Mouse (Mus musculus) forebrain, embryonic 12.5 days (tissue): ENCODE results near the gene Atg4b. TPM values are rescaled to one million over a fixed set of nuclear protein-coding genes. Genes with fewer than 3 reads are reported as not detected.
A peak's percentile ranks its signal among the peaks of the same experiment; 100 is the strongest.

Experiments used
- ATAC-seq: fragments of 200-750 bp; cut with Nextera tagmentation; 2 replicates; pipeline ENCODE4 v1.8.0; 2017; ENCODE audit warnings: moderate TSS enrichment; ENCODE audit not compliant: low FRiP score
- H3K27ac ChIP-seq: fragments of 300-500 bp; sonication (generic); 2 replicates; pipeline ENCODE4 v1.5.1; 2016; ENCODE audit warnings: mild to moderate bottlenecking
- H3K27me3 ChIP-seq: fragments of 300-500 bp; sonication (generic); 2 replicates; pipeline ENCODE4 v1.6.1; 2016; ENCODE audit warnings: mild to moderate bottlenecking
- H3K36me3 ChIP-seq: fragments of 300-500 bp; sonication (generic); replicated peaks from 2 replicates; pipeline ENCODE4 v1.6.1; 2016; ENCODE audit warnings: mild to moderate bottlenecking
- H3K4me1 ChIP-seq: fragments of 300-500 bp; sonication (generic); 2 replicates; pipeline ENCODE4 v1.6.1; 2016
- H3K4me2 ChIP-seq: fragments of 300-500 bp; sonication (generic); 2 replicates; pipeline ENCODE4 v1.6.1; 2016; ENCODE audit warnings: mild to moderate bottlenecking, moderate library complexity
- H3K4me3 ChIP-seq: fragments of 300-500 bp; sonication (generic); replicated peaks from 2 replicates; pipeline ENCODE4 v1.5.1; 2016; ENCODE audit warnings: mild to moderate bottlenecking
- H3K9ac ChIP-seq: fragments of 300-500 bp; sonication (generic); 2 replicates; pipeline ENCODE4 v1.6.1; 2016; ENCODE audit warnings: mild to moderate bottlenecking
- H3K9me3 ChIP-seq: fragments of 300-500 bp; sonication (generic); 2 replicates; pipeline ENCODE4 v1.6.1; 2016
- WGBS: fragments of 180-500 bp; shearing (Covaris S2); methylation state at CpG from one replicate; pipeline ENCODE4 v1.1.7; 2016; 5-methylcytosine and 5-hydroxymethylcytosine counted together
- polyA plus RNA-seq: library from polyadenylated mRNA; unstranded; fragments of >200 nt; fragmentation: Nextera tagmentation; extraction: Ambion mirVana; gene quantifications from 2 replicates; pipeline ENCODE4 v1.2.1, GENCODE M21; 2016

The Atg4b gene
- polyA plus RNA-seq, 1 experiment from 2014 or later = 113 TPM

DNA sequence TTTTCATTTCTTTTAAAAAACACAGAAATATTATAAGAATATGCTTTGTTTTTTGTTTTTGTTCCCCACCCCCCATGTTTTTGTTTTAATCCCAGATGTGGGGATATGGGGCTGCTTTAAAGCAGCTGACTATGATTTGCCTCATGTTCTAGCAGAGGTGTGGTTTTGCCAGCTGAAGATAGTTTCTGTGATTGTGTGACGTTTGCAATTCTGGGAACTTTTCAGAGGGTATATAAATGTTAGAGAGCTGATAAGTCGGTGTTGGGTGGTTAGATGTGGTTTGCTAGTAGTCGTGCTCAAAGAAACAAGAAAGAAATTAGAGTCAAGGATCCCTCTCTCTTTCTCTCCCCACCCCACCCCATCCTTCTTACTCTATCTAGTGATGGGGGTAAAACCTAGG, 15.4 kb upstream of the Atg4b start:
- no peak for ATAC-seq

DNA sequence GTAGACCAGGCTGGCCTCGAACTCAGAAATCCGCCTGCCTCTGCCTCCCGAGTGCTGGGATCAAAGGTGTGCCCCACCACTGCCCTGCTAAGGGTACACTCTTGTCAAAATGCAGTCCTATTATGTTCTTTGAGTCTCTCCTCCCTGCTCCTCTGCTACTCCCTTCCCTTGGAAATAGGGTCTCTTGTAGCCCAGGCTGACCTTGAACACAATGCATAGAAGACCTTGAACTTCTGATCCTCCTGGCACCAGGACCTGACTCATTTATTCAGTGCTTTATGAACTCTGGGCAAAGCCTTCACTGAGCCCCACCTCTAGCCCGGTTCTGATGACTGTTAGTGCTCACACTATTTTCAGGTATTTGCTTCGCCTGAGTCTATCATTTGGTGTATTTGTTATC, 13.6 kb upstream of the Atg4b start:
- H3K9ac ChIP-seq = no peak overlapping the region
- no peak overlapping the region for H3K27ac ChIP-seq
- H3K4me2 ChIP-seq = no peak overlapping the region
- H3K27me3 ChIP-seq = no peaks in the 10 kb centered on the region
- H3K4me1 ChIP-seq = no peaks in the 10 kb centered on the region
- no peak overlapping the region for H3K4me3 ChIP-seq
- no peak for ATAC-seq
- 96% methylated on average over 5 of the region's 5 CpGs for WGBS
- H3K9me3 ChIP-seq = no peaks in the 10 kb centered on the region
- H3K36me3 ChIP-seq = 0 out of 2 replicates have a peak, but pooled peaks cover under 1% of the 10 kb centered on the region

More for the DNA sequence above, 15.4 kb upstream of the Atg4b start:
- Histone ChIP-seq H3K9me3 (no peaks in the 10 kb centered on the region), H3K27ac (no peak overlapping the region), H3K4me2 (no peak overlapping the region), H3K9ac (no peak overlapping the region), H3K4me1 (peaks cover 11% of the 10 kb centered on the region), H3K4me3 (no peak overlapping the region), H3K27me3 (no peaks in the 10 kb centered on the region), H3K36me3 (no peaks in the 10 kb centered on the region)
- 96% methylated on average over 3 of the region's 3 CpGs for WGBS

DNA sequence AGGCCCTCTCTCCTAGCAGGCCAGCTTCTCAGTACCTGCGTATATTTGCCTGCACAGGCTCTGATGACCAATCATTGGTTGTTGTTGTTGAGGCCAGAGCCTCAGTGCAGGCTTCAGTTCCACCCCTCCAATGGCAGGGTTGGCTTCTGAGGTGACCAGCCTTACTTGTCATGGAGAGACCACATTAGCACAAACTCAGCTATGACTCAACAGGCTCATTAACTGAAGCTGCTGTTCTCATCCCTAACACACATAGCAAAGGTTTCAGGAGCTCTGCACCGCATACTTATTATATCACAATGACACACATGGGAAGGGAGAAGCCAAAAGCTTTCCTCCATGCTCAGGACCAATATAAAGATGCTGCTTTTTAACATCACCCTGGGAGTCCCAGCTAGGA, 10.6 kb upstream of the Atg4b start:
- Histone ChIP-seq H3K36me3 (peaks cover 8% of the 10 kb centered on the region; the same call in 1 of the 2 replicates), H3K27me3 (no peaks in the 10 kb centered on the region), H3K4me2 (no peak overlapping the region), H3K9ac (no peak overlapping the region), H3K4me3 (no peak overlapping the region), H3K4me1 (no peaks in the 10 kb centered on the region), H3K9me3 (no peaks in the 10 kb centered on the region), H3K27ac (no peak overlapping the region)
- WGBS = 82% methylated on average over 2 of the region's 2 CpGs
- ATAC-seq = no peak

GRCm38 (mm10) chr1:93741987-93742386, 9.3 kb upstream of the Atg4b start:
- Histone ChIP-seq H3K4me3 (no peak overlapping the region), H3K9ac (no peak overlapping the region), H3K9me3 (no peaks in the 10 kb centered on the region), H3K4me1 (no peaks in the 10 kb centered on the region), H3K27ac (no peak overlapping the region), H3K27me3 (no peaks in the 10 kb centered on the region), H3K4me2 (no peak overlapping the region), H3K36me3 (peaks cover 8% of the 10 kb centered on the region; the same call in 1 of the 2 replicates)
- ATAC-seq = no peak
- 94% methylated on average over 4 of the region's 4 CpGs for WGBS

- Histone ChIP-seq H3K27me3 (no peaks in the 10 kb centered on the region), H3K4me1 (no peaks in the 10 kb centered on the region), H3K4me3 (no peak overlapping the region), H3K4me2 (no peak overlapping the region), H3K36me3 (peaks cover 8% of the 10 kb centered on the region; the same call in 1 of the 2 replicates), H3K9ac (no peak overlapping the region), H3K27ac (no peak overlapping the region), H3K9me3 (no peaks in the 10 kb centered on the region)
- ATAC-seq = no peak
These were observed 8.4 kb upstream of the Atg4b start for GRCm38 (mm10) chr1:93742910-93743309.

- no peaks in the 10 kb centered on the region for H3K4me1 ChIP-seq
- peaks cover 27% of the 10 kb centered on the region for H3K36me3 ChIP-seq
- H3K9ac ChIP-seq = no peak overlapping the region
- 97% methylated on average over 5 of the region's 5 CpGs for WGBS
- H3K27ac ChIP-seq = no peak overlapping the region
- no peak overlapping the region for H3K4me3 ChIP-seq
- no peaks in the 10 kb centered on the region for H3K9me3 ChIP-seq
- no peak overlapping the region for H3K4me2 ChIP-seq
- no peaks in the 10 kb centered on the region for H3K27me3 ChIP-seq
- ATAC-seq = no peak
These were observed 5.1 kb upstream of the Atg4b start for GRCm38 (mm10) chr1:93746179-93746578.

DNA sequence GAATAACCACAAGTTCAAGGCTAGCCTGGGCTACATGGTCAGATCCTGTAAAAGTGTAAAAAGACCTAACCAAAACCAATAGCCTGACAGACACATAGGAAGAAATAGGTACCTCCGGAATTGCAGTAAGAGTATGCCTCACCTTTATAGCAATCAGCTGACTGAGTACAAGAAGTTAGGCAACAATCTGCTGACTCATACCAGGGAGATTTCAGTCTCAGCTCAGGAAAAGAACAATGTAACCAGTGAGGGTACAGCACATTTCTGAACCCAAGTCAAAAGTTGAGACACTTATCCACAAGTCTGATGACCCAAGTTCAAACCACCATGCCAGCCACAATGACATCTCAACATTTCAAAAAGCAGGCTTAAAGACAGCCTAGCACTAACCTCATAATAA, 2.8 kb upstream of the Atg4b start:
- ATAC-seq = no peak
- no peak overlapping the region for H3K9ac ChIP-seq
- 96% methylated on average over 1 of the region's 1 CpGs for WGBS
- H3K9me3 ChIP-seq = no peaks in the 10 kb centered on the region
- no peak overlapping the region for H3K27ac ChIP-seq
- H3K36me3 ChIP-seq = peaks cover 23% of the 10 kb centered on the region
- H3K4me2 ChIP-seq = no peak overlapping the region
- peaks cover 9% of the 10 kb centered on the region for H3K4me1 ChIP-seq
- H3K27me3 ChIP-seq = no peaks in the 10 kb centered on the region
- no peak overlapping the region for H3K4me3 ChIP-seq

- H3K27me3 ChIP-seq = no peaks in the 10 kb centered on the region
- peak overlapping the region; percentile 84 for H3K9ac ChIP-seq
- H3K36me3 ChIP-seq = peaks cover 14% of the 10 kb centered on the region
- H3K4me3 ChIP-seq = peak overlapping the region; percentile 85
- peaks cover 31% of the 10 kb centered on the region for H3K4me1 ChIP-seq
- under 1% methylated on average over 59 of the region's 59 CpGs for WGBS
- peak overlapping the region; percentile 86 for H3K4me2 ChIP-seq
- H3K9me3 ChIP-seq = no peaks in the 10 kb centered on the region
- peak overlapping the region; percentile 90 for H3K27ac ChIP-seq
- peak; percentile 55 for ATAC-seq
These were observed 2.7 kb downstream of the Atg4b start for GRCm38 (mm10) chr1:93753911-93754572.

DNA sequence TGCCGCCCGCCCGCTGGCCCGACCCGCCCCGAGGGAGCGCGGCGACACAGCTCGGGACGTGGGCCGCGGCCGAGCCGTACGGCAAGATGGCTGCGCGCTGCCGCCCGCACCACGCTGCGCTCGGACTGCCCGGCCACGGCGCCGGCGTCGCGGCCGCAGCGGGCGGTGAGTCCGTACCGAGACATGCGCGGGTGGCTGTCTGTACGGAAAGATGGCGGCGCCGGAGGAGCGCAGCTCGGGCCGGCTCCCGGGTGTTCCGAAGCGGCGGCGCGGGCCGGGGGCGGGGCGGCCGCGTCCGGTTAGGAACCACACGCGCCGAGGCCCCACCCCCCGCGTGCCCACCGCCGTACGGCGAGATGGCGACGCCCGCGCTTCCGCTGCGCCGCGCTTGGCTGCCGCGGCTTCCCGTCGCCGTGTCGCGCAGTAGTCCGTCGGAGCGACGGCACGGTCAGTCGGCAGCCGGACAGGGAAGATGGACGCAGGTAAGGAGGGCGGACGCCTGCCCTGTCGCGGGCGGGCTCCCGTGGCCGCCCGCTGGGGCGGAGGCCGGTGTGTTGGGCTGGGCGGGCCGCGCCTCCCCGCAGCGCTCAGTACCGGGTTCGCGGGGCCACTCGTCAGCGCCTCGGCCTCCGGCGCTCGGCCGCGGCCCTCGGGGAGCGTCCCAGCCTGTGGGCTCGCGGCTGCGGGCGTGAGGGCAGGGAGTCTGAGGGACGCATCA, 3.4 kb downstream of the Atg4b start, which contains the start of gene Thap4:
TSS of gene Thap4 (minus strand) at position 292 of the 718 bp plus-strand sequence.
- Histone ChIP-seq H3K27ac (peak within 1 kb of the TSS; percentile 90), H3K27me3 (no peaks in the 10 kb centered on the region)

GRCm38 (mm10) chr1:93755291-93755610, 4.0 kb downstream of the Atg4b start:
- Histone ChIP-seq H3K4me1 (peaks cover 31% of the 10 kb centered on the region), H3K36me3 (peaks cover 2% of the 10 kb centered on the region), H3K9me3 (no peaks in the 10 kb centered on the region), H3K27ac (peak overlapping the region; percentile 90), H3K4me3 (peak overlapping the region; percentile 85), H3K4me2 (peak overlapping the region; percentile 86), H3K9ac (peak overlapping the region; percentile 84), H3K27me3 (no peaks in the 10 kb centered on the region)
- no peak for ATAC-seq
- under 1% methylated on average over 13 of the region's 13 CpGs for WGBS

More for the DNA sequence above, 3.4 kb downstream of the Atg4b start, which contains the start of gene Thap4:
- WGBS = under 1% methylated on average over 105 of the region's 121 CpGs
- ATAC-seq = peak; percentile 95
- Histone ChIP-seq H3K4me1 (peaks cover 31% of the 10 kb centered on the region), H3K9ac (peak within 1 kb of the TSS; percentile 84), H3K36me3 (peaks cover 7% of the 10 kb centered on the region), H3K9me3 (no peaks in the 10 kb centered on the region), H3K4me3 (peak within 1 kb of the TSS; percentile 85), H3K4me2 (peak within 1 kb of the TSS; percentile 86)

GRCm38 (mm10) chr1:93755618-93756017, 4.3 kb downstream of the Atg4b start:
- 32% methylated on average over 7 of the region's 7 CpGs for WGBS
- 0 out of 2 replicates have a peak overlapping the region, but pooled peaks have one; percentile 90 for H3K27ac ChIP-seq

DNA sequence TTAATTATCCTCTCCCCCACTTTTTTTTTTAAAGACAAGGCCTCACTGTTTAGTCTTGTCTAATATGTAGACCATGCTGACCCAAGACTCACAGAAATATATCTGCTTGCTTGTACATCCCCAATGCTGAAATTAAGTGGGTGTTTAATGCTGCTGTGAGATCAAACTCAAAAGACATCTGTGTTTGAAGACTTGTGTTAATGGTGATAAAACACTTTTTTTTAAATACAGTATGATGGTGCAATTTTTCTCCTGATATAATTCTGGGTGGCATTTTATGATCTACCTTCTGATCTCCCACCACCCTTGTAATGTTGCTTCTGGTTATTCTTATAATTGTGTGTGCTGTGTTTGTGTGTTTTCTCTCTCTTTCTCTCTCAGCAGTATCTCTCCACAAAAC, 4.9 kb downstream of the Atg4b start:
- Histone ChIP-seq H3K4me3 (peak overlapping the region; percentile 85), H3K4me2 (peak overlapping the region; percentile 86; the same call in 1 of the 2 replicates), H3K4me1 (peaks cover 31% of the 10 kb centered on the region), H3K27ac (no peak overlapping the region), H3K27me3 (no peaks in the 10 kb centered on the region), H3K9me3 (no peaks in the 10 kb centered on the region), H3K9ac (no peak overlapping the region), H3K36me3 (no peaks in the 10 kb centered on the region)
- no peak for ATAC-seq

More at GRCm38 (mm10) chr1:93755618-93756017, 4.3 kb downstream of the Atg4b start:
- H3K4me3 ChIP-seq = peak overlapping the region; percentile 85
- H3K9ac ChIP-seq = peak overlapping the region; percentile 84
- H3K27me3 ChIP-seq = no peaks in the 10 kb centered on the region
- peak overlapping the region; percentile 86 for H3K4me2 ChIP-seq
- no peak for ATAC-seq
- no peaks in the 10 kb centered on the region for H3K9me3 ChIP-seq
- H3K36me3 ChIP-seq = no peaks in the 10 kb centered on the region
- peaks cover 31% of the 10 kb centered on the region for H3K4me1 ChIP-seq
